Mouse (Mus musculus) C2C12 (cell line): ENCODE measurements around the gene Uqcr10.

Experiments used
- CEBPB ChIP-seq: IDR thresholded peaks from one replicate; pipeline ENCODE4 v1.6.1; 2011; ENCODE audit warnings: low read depth, mild to moderate bottlenecking, control low read depth, moderate library complexity
- CTCF ChIP-seq: IDR thresholded peaks from one replicate; pipeline ENCODE4 v1.5.1; 2011; ENCODE audit not compliant: control insufficient read depth, insufficient read depth, insufficient read length
- MAX ChIP-seq: IDR thresholded peaks from one replicate; pipeline ENCODE4 v1.6.1; 2011; ENCODE audit warnings: mild to moderate bottlenecking, control low read depth
- MYOD1 ChIP-seq: IDR thresholded peaks from one replicate; pipeline ENCODE4 v1.6.1; 2011; ENCODE audit warnings: low read depth; ENCODE audit not compliant: control insufficient read depth, insufficient read length
- MYOG ChIP-seq: IDR thresholded peaks from one replicate; pipeline ENCODE4 v1.6.1; 2011; ENCODE audit not compliant: control insufficient read depth, insufficient read length; ENCODE audit errors: extremely low read depth
- USF1 ChIP-seq: IDR thresholded peaks from one replicate; pipeline ENCODE4 v1.6.1; 2011; ENCODE audit warnings: low read depth, mild to moderate bottlenecking, control low read depth, moderate library complexity

DNA sequence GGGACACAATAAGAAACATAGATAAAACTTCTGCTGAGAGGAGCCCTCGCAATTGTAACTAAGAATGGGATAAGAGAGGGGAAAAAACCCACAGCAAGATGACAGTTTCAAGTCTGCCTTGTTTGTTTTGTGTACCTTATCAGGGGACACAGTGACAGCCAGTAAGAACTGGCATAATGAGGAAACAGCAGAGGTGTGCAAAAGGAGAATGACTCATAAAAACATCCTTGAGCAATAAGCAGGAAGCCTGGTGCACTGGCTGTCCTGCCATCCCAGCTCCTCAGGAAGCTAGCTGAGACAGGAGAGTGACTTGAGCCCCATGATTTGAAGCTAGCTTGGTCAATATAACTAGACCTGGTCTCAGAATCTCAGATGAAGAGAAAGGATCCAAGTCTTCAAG, 44.3 kb downstream of the Uqcr10 start:
- TF ChIP-seq CTCF (no peak), MAX (no peak), CEBPB (peak; percentile 43), USF1 (no peak), MYOD1 (no peak), MYOG (no peak)
